Mouse (Mus musculus) left cerebral cortex, adult 2 months (tissue): ENCODE data around the gene Mrpl16. TPM values are rescaled to one million over a fixed set of nuclear protein-coding genes. Genes with fewer than 3 reads are reported as not detected.

ENCODE experiments used
- DNase-seq, 2 experiments: peaks; one replicate each; pipeline ENCODE4 v3.0.0; 2021 to 2022; ENCODE audit warnings: low spot score in 2 of 2, mixed read lengths in 1 of 2; ENCODE audit errors: extremely low spot score in 1 of 2
- H3K27ac ChIP-seq: fragments of 200-600 bp; 2 replicates; pipeline ENCODE4 v1.8.1; 2022
- H3K4me3 ChIP-seq: fragments of 200-600 bp; 2 replicates; pipeline ENCODE4 v1.8.1; 2022
- CTCF ChIP-seq: fragments of 200-600 bp; IDR thresholded peaks from 2 replicates; pipeline ENCODE4 v1.8.1; 2022; ENCODE audit warnings: antibody characterized with exemption, mild to moderate bottlenecking, moderate library complexity
- intact Hi-C: fragments of 180-260 bp; cut with DNase I; formaldehyde crosslinking; loops from one replicate; pipeline ENCODE4 v1.15.1; 2025
- total RNA-seq, 2 experiments: library from RNA; stranded (reverse); gene quantifications; 2 replicates each; pipeline ENCODE4 v1.2.3; 2021

Mrpl16 gene
- total RNA-seq, 2 experiments from 2014 or later = 36.8 to 37.9 TPM

- DNase-seq = no peak
- intact Hi-C loops = loop anchor here (2.0 to 5.0 kb wide), 2 partner anchors 42 to 193 kb away; no protein-coding TSS in a partner anchor
- Histone ChIP-seq H3K27ac (peak within 1 kb of the TSS; percentile 89), H3K4me3 (peak within 1 kb of the TSS; percentile 87)
- no peak for TF ChIP-seq CTCF
Measured at GRCm38 (mm10) chr19:11819143-11819700, 49.0 kb downstream of the Mrpl16 start, which contains the start of gene Stx3. TSS of gene Stx3 (minus strand) at chr19:11819403.

- peak; percentile 47 to 66 for DNase-seq
- Histone ChIP-seq H3K4me3 (peak overlapping the region; percentile 87), H3K27ac (no peak overlapping the region)
- intact Hi-C loops = loop anchor here (2.0 to 5.0 kb wide), 2 partner anchors 43 to 193 kb away; no protein-coding TSS in a partner anchor
- TF ChIP-seq CTCF = peak; percentile 58
Measured at GRCm38 (mm10) chr19:11819800-11820199, 49.6 kb downstream of the Mrpl16 start.

GRCm38 (mm10) chr19:11820211-11820610, 50.0 kb downstream of the Mrpl16 start:
- Histone ChIP-seq H3K4me3 (peak overlapping the region; percentile 87), H3K27ac (no peak overlapping the region)
- no peak for DNase-seq
- no peak for TF ChIP-seq CTCF
- intact Hi-C loops = no loop called here

- Histone ChIP-seq H3K27ac (no peak overlapping the region), H3K4me3 (no peak overlapping the region)
- DNase-seq = no peak
- no peak for TF ChIP-seq CTCF
- intact Hi-C loops = no loop called here
Measured at GRCm38 (mm10) chr19:11823346-11824065, 53.3 kb downstream of the Mrpl16 start.

Other genes with a start within 250 kb of the Mrpl16 start
- not detected for gene Ms4a4d, start 233.6 kb upstream of the Mrpl16 start, total RNA-seq
- gene Ms4a6d, start 165.5 kb upstream of the Mrpl16 start, total RNA-seq = 1 to 10 TPM; 1.2 to 1.7 TPM
- not detected for gene Ms4a2, start 146.7 kb upstream of the Mrpl16 start, total RNA-seq
- gene Ms4a3, start 129.5 kb upstream of the Mrpl16 start, total RNA-seq = not detected
- not detected for gene Oosp2, start 109.8 kb upstream of the Mrpl16 start, total RNA-seq
- not detected for gene Oosp1, start 79.2 kb upstream of the Mrpl16 start, total RNA-seq
- gene Oosp3, start 73.3 kb upstream of the Mrpl16 start, total RNA-seq = not detected
- gene Gif, start 22.8 kb upstream of the Mrpl16 start, total RNA-seq = not detected
- gene Stx3, start 49.0 kb downstream of the Mrpl16 start, total RNA-seq = 10 to 100 TPM; 30.9 to 31.4 TPM
- gene Olfr1417, start 68.8 kb downstream of the Mrpl16 start, total RNA-seq = not detected
- not detected for gene Olfr1418, start 90.7 kb downstream of the Mrpl16 start, total RNA-seq
- not detected for gene Olfr1419, start 104.7 kb downstream of the Mrpl16 start, total RNA-seq
- gene Olfr1420, start 116.2 kb downstream of the Mrpl16 start, total RNA-seq = not detected
- gene Patl1, start 142.0 kb downstream of the Mrpl16 start, total RNA-seq = 10 to 100 TPM; 19.7 to 20.4 TPM
- gene Osbp, start 195.6 kb downstream of the Mrpl16 start, total RNA-seq = 10 to 100 TPM; 55.6 to 57.0 TPM